Mouse (Mus musculus) thymus, postnatal 0 days (tissue): ENCODE measurements around the gene Vmn1r125. TPM values are rescaled to one million over a fixed set of nuclear protein-coding genes. Genes with fewer than 3 reads are reported as not detected.
"Not testable (repeated sequence)": the region's sequence is repeated elsewhere in the genome, so short reads cannot be mapped to it uniquely, and the experiment has no call there.

ENCODE experiments used
- DNase-seq: peaks from one replicate; pipeline ENCODE4 v3.0.0-alpha.2; 2015; ENCODE audit warnings: low spot score
- polyA plus RNA-seq: library from polyadenylated mRNA; unstranded; fragments of >200 nt; fragmentation: Nextera tagmentation; extraction: Ambion mirVana; gene quantifications from 2 replicates; pipeline ENCODE4 v1.2.1, GENCODE M21; 2015

The Vmn1r125 gene
- polyA plus RNA-seq, result not detected in 2 replicates

DNA sequence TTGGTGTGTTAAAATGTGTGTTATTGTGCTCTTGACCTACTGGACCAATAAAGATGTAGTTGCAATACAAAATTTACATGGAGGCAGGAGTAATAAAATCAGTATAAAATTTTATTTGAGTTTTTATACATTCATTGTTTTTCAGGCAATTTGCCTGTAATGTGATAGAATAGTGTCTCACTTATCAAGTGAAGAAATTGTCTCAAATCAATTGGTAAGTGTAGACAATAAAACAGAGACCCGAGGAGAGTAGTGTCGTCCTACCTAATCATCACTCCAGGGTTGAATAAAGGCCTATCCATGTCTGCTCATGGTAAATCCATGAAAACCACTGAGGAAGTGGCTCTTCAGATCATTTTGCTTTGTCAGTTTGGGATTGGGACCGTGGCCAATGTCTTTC lies at the start of gene Vmn1r125:
Gene Vmn1r125 (plus strand): TSS at position 301 of the 400 bp plus-strand sequence.
- DNase-seq, result not testable (repeated sequence)

DNA sequence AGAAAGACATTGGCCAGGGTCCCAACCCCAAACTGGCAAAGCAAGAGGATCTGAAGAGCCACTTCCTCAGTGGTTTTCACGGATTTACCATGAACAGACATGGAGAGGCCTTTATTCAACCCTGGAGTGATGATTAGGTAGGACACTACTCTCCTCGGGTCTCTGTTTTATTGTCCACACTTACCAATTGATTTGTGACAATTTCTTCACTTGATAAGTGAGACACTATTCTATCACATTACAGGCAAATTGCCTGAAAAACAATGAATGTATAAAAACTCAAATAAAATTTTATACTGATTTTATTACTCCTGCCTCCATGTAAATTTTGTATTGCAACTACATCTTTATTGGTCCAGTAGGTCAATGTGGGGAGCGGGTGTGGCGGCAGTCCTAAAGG lies 11.5 kb upstream of the Vmn1r125 start, which contains the start of gene Vmn1r124:
Gene Vmn1r124 (minus strand): TSS at position 101 of the 400 bp plus-strand sequence.
- not testable (repeated sequence) for DNase-seq

DNA sequence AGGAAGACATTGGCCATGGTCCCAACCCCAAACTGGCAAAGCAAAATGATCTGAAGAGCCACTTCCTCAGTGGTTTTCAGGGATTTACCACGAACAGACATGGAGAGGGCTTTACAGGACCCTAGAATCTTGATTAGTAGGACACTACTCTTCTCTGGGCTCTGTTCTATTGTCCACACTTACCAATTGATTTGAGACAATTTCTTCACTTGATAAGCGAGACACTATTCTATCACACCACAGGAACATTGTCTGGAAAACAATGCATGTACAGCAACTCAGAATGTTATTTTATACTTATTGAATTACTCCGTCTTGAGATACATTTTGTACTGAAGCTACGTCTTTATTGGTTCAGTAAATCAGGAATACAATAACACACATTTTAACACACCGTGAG lies 29.4 kb downstream of the Vmn1r125 start, which contains the start of gene Vmn1r126:
Gene Vmn1r126 (minus strand): TSS at position 101 of the 400 bp plus-strand sequence.
- not testable (repeated sequence) for DNase-seq

DNA sequence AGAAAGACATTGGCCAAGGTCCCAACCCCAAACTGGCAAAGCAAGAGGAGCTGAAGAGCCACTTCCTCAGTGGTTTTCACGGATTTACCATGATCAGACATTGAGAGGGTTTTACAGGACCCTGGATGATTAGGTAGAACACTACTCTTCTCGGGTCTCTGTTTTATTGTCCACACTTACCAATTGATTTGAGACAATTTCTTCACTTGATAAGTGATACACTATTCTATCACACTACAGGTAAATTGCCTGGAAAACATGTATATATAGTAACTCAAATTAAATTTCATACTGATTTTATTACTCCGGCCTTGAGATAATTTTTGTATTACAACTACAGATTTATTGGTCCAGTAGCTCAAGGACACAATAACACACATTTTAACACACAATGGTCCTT lies 47.8 kb downstream of the Vmn1r125 start, which contains the start of gene Vmn1r127:
Gene Vmn1r127 (minus strand): TSS at position 101 of the 400 bp plus-strand sequence.
- DNase-seq, result not testable (repeated sequence)

Other genes with a start within 250 kb of the Vmn1r125 start
- not detected in 2 replicates for gene Vmn1r120, start 218.4 kb upstream of the Vmn1r125 start, polyA plus RNA-seq
- gene Vmn1r121, start 173.7 kb upstream of the Vmn1r125 start, polyA plus RNA-seq, result not detected in 2 replicates
- not detected in 2 replicates for gene Vmn1r122, start 138.1 kb upstream of the Vmn1r125 start, polyA plus RNA-seq
- gene Vmn1r123, start 110.0 kb upstream of the Vmn1r125 start, polyA plus RNA-seq, result not detected in 2 replicates
- gene Gm5157, start 81.8 kb upstream of the Vmn1r125 start, polyA plus RNA-seq, result not detected in 2 replicates
- not detected in 2 replicates for gene Vmn1r124, start 11.6 kb upstream of the Vmn1r125 start, polyA plus RNA-seq
- not detected in 2 replicates for gene Vmn1r126, start 29.3 kb downstream of the Vmn1r125 start, polyA plus RNA-seq
- gene Vmn1r127, start 47.7 kb downstream of the Vmn1r125 start, polyA plus RNA-seq, result not detected in 2 replicates
- not detected in 2 replicates for gene Vmn1r128, start 77.2 kb downstream of the Vmn1r125 start, polyA plus RNA-seq
- not detected in 2 replicates for gene Vmn1r129, start 89.1 kb downstream of the Vmn1r125 start, polyA plus RNA-seq
- not detected in 2 replicates for gene Gm6882, start 160.6 kb downstream of the Vmn1r125 start, polyA plus RNA-seq
- gene Vmn1r130, start 239.6 kb downstream of the Vmn1r125 start, polyA plus RNA-seq, result not detected in 2 replicates